Mouse (Mus musculus): Measurements from ENCODE around the gene Acrbp. TPM values are rescaled to one million over a fixed set of nuclear protein-coding genes. Genes with fewer than 3 reads are reported as not detected.

Gene Acrbp
- total and polyA plus RNA-seq, 2 experiments from 2014 or later: 11.3 to 13.8 TPM

- H3K27ac ChIP-seq (ENCODE audit: low read depth, low read length): no peak overlapping the region
- no peak overlapping the region for H3K4me2 ChIP-seq (ENCODE audit: low read depth)
- no peaks in the 10 kb centered on the region for H3K9me3 ChIP-seq (ENCODE audit: low read length)
- TF ChIP-seq CTCF (IDR thresholded peaks at IDR 0.05; ENCODE audit: low read depth): no peak
- ATAC-seq: no peak
- H3K4me1 ChIP-seq (ENCODE audit: insufficient read depth): no peaks in the 10 kb centered on the region
- no peak overlapping the region for H3K9ac ChIP-seq
- no peak overlapping the region for H3K4me3 ChIP-seq (ENCODE audit: low read depth, low read length)
- no peak for DNase-seq
- H3K27me3 ChIP-seq (ENCODE audit: insufficient read depth, low read length): no peaks in the 10 kb centered on the region
- peaks cover 90% of the 10 kb centered on the region for H3K36me3 ChIP-seq (ENCODE audit: insufficient read depth)
- WGBS: 95% methylated on average over 11 of the region's 11 CpGs
Measured at GRCm38 (mm10) chr6:125112553-125112952, 63.1 kb downstream of the Acrbp start.

Small RNAs within 50 kb of the gene (microRNA-seq; reads per million reads assigned to microRNA genes)
- gene Mir7045: 0 to 0.12 reads per million in 2 experiments

Other genes with a start within 250 kb of the Acrbp start
- gene Spsb2, start 241.0 kb upstream of the Acrbp start, total RNA-seq (2014; rRNA removed): 4.3 and 6.0 TPM in 2 replicates
- 6.8 and 7.0 TPM in 2 replicates for gene Spsb2, start 241.0 kb upstream of the Acrbp start, polyA plus RNA-seq (2015; fragmentation: Nextera tagmentation; extraction: Ambion mirVana)
- 332 and 338 TPM in 2 replicates for gene Tpi1, start 235.4 kb upstream of the Acrbp start, total RNA-seq (2014; rRNA removed)
- 354 and 367 TPM in 2 replicates for gene Tpi1, start 235.4 kb upstream of the Acrbp start, polyA plus RNA-seq (2015; fragmentation: Nextera tagmentation; extraction: Ambion mirVana)
- 215 and 224 TPM in 2 replicates for gene Usp5, start 220.2 kb upstream of the Acrbp start, total RNA-seq (2014; rRNA removed)
- gene Usp5, start 220.2 kb upstream of the Acrbp start, polyA plus RNA-seq (2015; fragmentation: Nextera tagmentation; extraction: Ambion mirVana): 173 and 191 TPM in 2 replicates
- gene Cdca3, start 220.1 kb upstream of the Acrbp start, total RNA-seq (2014; rRNA removed): 13.5 and 20.7 TPM in 2 replicates
- 28.5 and 30.5 TPM in 2 replicates for gene Cdca3, start 220.1 kb upstream of the Acrbp start, polyA plus RNA-seq (2015; fragmentation: Nextera tagmentation; extraction: Ambion mirVana)
- gene Gnb3, start 209.4 kb upstream of the Acrbp start, total RNA-seq (2014; rRNA removed): 0.90 and 1.8 TPM in 2 replicates
- gene Gnb3, start 209.4 kb upstream of the Acrbp start, polyA plus RNA-seq (2015; fragmentation: Nextera tagmentation; extraction: Ambion mirVana): 0.61 and 1.2 TPM in 2 replicates
- 78.8 and 85.7 TPM in 2 replicates for gene P3h3, start 191.9 kb upstream of the Acrbp start, total RNA-seq (2014; rRNA removed)
- 6.2 and 9.1 TPM in 2 replicates for gene P3h3, start 191.9 kb upstream of the Acrbp start, polyA plus RNA-seq (2015; fragmentation: Nextera tagmentation; extraction: Ambion mirVana)
- 154 and 160 TPM in 2 replicates for gene Gpr162, start 185.7 kb upstream of the Acrbp start, total RNA-seq (2014; rRNA removed)
- gene Gpr162, start 185.7 kb upstream of the Acrbp start, polyA plus RNA-seq (2015; fragmentation: Nextera tagmentation; extraction: Ambion mirVana): 30.3 and 38.1 TPM in 2 replicates
- 0.57 and 0.69 TPM in 2 replicates for gene Cd4, start 161.5 kb upstream of the Acrbp start, total RNA-seq (2014; rRNA removed)
- gene Cd4, start 161.5 kb upstream of the Acrbp start, polyA plus RNA-seq (2015; fragmentation: Nextera tagmentation; extraction: Ambion mirVana): 0.25 and 0.72 TPM in 2 replicates
- 1.9 and 2.4 TPM in 2 replicates for gene Lag3, start 138.0 kb upstream of the Acrbp start, total RNA-seq (2014; rRNA removed)
- 2.6 and 3.9 TPM in 2 replicates for gene Lag3, start 138.0 kb upstream of the Acrbp start, polyA plus RNA-seq (2015; fragmentation: Nextera tagmentation; extraction: Ambion mirVana)
- 722 and 784 TPM in 2 replicates for gene Ptms, start 129.6 kb upstream of the Acrbp start, total RNA-seq (2014; rRNA removed)
- 1,090 and 1,099 TPM in 2 replicates for gene Ptms, start 129.6 kb upstream of the Acrbp start, polyA plus RNA-seq (2015; fragmentation: Nextera tagmentation; extraction: Ambion mirVana)
- 432 and 471 TPM in 2 replicates for gene Mlf2, start 118.3 kb upstream of the Acrbp start, total RNA-seq (2014; rRNA removed)
- gene Mlf2, start 118.3 kb upstream of the Acrbp start, polyA plus RNA-seq (2015; fragmentation: Nextera tagmentation; extraction: Ambion mirVana): 665 and 718 TPM in 2 replicates
- gene Cops7a, start 84.2 kb upstream of the Acrbp start, total RNA-seq (2014; rRNA removed): 82.4 and 117 TPM in 2 replicates
- 87.8 and 93.0 TPM in 2 replicates for gene Cops7a, start 84.2 kb upstream of the Acrbp start, polyA plus RNA-seq (2015; fragmentation: Nextera tagmentation; extraction: Ambion mirVana)
- 12.2 and 18.3 TPM in 2 replicates for gene Pianp, start 53.0 kb upstream of the Acrbp start, total RNA-seq (2014; rRNA removed)
- gene Pianp, start 53.0 kb upstream of the Acrbp start, polyA plus RNA-seq (2015; fragmentation: Nextera tagmentation; extraction: Ambion mirVana): 53.8 and 68.9 TPM in 2 replicates
- 24.7 and 34.5 TPM in 2 replicates for gene Zfp384, start 40.5 kb upstream of the Acrbp start, total RNA-seq (2014; rRNA removed)
- gene Zfp384, start 40.5 kb upstream of the Acrbp start, polyA plus RNA-seq (2015; fragmentation: Nextera tagmentation; extraction: Ambion mirVana): 7.2 and 8.4 TPM in 2 replicates
- gene Ing4, start 9.9 kb upstream of the Acrbp start, total RNA-seq (2014; rRNA removed): 83.4 and 103 TPM in 2 replicates
- gene Ing4, start 9.9 kb upstream of the Acrbp start, polyA plus RNA-seq (2015; fragmentation: Nextera tagmentation; extraction: Ambion mirVana): 102 and 111 TPM in 2 replicates
- 0.38 and 0.71 TPM in 2 replicates for gene Lpar5, start 18.2 kb downstream of the Acrbp start, total RNA-seq (2014; rRNA removed)
- gene Lpar5, start 18.2 kb downstream of the Acrbp start, polyA plus RNA-seq (2015; fragmentation: Nextera tagmentation; extraction: Ambion mirVana): 0.59 and 0.61 TPM in 2 replicates
- gene Chd4, start 46.3 kb downstream of the Acrbp start, total RNA-seq (2014; rRNA removed): 121 and 141 TPM in 2 replicates
- gene Chd4, start 46.3 kb downstream of the Acrbp start, polyA plus RNA-seq (2015; fragmentation: Nextera tagmentation; extraction: Ambion mirVana): 53.3 and 72.6 TPM in 2 replicates
- 47.2 and 56.0 TPM in 2 replicates for gene Nop2, start 82.2 kb downstream of the Acrbp start, total RNA-seq (2014; rRNA removed)
- gene Nop2, start 82.2 kb downstream of the Acrbp start, polyA plus RNA-seq (2015; fragmentation: Nextera tagmentation; extraction: Ambion mirVana): 39.6 and 43.5 TPM in 2 replicates
- 24.6 and 28.8 TPM in 2 replicates for gene Iffo1, start 95.6 kb downstream of the Acrbp start, total RNA-seq (2014; rRNA removed)
- 12.8 and 18.3 TPM in 2 replicates for gene Iffo1, start 95.6 kb downstream of the Acrbp start, polyA plus RNA-seq (2015; fragmentation: Nextera tagmentation; extraction: Ambion mirVana)
- gene Gapdh, start 116.8 kb downstream of the Acrbp start, total RNA-seq (2014; rRNA removed): 2,022 and 2,511 TPM in 2 replicates
- 1,543 and 1,551 TPM in 2 replicates for gene Gapdh, start 116.8 kb downstream of the Acrbp start, polyA plus RNA-seq (2015; fragmentation: Nextera tagmentation; extraction: Ambion mirVana)
- 32.5 and 43.5 TPM in 2 replicates for gene Ncapd2, start 142.0 kb downstream of the Acrbp start, total RNA-seq (2014; rRNA removed)
- gene Ncapd2, start 142.0 kb downstream of the Acrbp start, polyA plus RNA-seq (2015; fragmentation: Nextera tagmentation; extraction: Ambion mirVana): 18.9 and 25.8 TPM in 2 replicates
- gene Mrpl51, start 142.1 kb downstream of the Acrbp start, total RNA-seq (2014; rRNA removed): 51.3 and 54.0 TPM in 2 replicates
- gene Mrpl51, start 142.1 kb downstream of the Acrbp start, polyA plus RNA-seq (2015; fragmentation: Nextera tagmentation; extraction: Ambion mirVana): 146 and 148 TPM in 2 replicates
- gene Vamp1, start 165.9 kb downstream of the Acrbp start, total RNA-seq (2014; rRNA removed): 6.7 and 12.9 TPM in 2 replicates
- gene Vamp1, start 165.9 kb downstream of the Acrbp start, polyA plus RNA-seq (2015; fragmentation: Nextera tagmentation; extraction: Ambion mirVana): 7.9 and 11.9 TPM in 2 replicates
- 2.5 and 4.3 TPM in 2 replicates for gene Tapbpl, start 182.2 kb downstream of the Acrbp start, total RNA-seq (2014; rRNA removed)
- gene Tapbpl, start 182.2 kb downstream of the Acrbp start, polyA plus RNA-seq (2015; fragmentation: Nextera tagmentation; extraction: Ambion mirVana): 3.7 and 6.9 TPM in 2 replicates
- not detected in 2 replicates for gene Cd27, start 187.3 kb downstream of the Acrbp start, total RNA-seq (2014; rRNA removed)
- gene Cd27, start 187.3 kb downstream of the Acrbp start, polyA plus RNA-seq (2015; fragmentation: Nextera tagmentation; extraction: Ambion mirVana): 0.33 TPM in 1 of 2 replicates, not detected in the other
- not detected in 2 replicates for gene Tuba3a, start 236.4 kb downstream of the Acrbp start, total RNA-seq (2014; rRNA removed)
- gene Tuba3a, start 236.4 kb downstream of the Acrbp start, polyA plus RNA-seq (2015; fragmentation: Nextera tagmentation; extraction: Ambion mirVana): not detected in 2 replicates

Measured in forebrain, postnatal 0 days (tissue).